Mouse (Mus musculus): Measurements from ENCODE around the gene Hps5.
"Not testable (repeated sequence)": the region's sequence is repeated elsewhere in the genome, so short reads cannot be mapped to it uniquely, and the experiment has no call there.

Hps5 gene

DNA sequence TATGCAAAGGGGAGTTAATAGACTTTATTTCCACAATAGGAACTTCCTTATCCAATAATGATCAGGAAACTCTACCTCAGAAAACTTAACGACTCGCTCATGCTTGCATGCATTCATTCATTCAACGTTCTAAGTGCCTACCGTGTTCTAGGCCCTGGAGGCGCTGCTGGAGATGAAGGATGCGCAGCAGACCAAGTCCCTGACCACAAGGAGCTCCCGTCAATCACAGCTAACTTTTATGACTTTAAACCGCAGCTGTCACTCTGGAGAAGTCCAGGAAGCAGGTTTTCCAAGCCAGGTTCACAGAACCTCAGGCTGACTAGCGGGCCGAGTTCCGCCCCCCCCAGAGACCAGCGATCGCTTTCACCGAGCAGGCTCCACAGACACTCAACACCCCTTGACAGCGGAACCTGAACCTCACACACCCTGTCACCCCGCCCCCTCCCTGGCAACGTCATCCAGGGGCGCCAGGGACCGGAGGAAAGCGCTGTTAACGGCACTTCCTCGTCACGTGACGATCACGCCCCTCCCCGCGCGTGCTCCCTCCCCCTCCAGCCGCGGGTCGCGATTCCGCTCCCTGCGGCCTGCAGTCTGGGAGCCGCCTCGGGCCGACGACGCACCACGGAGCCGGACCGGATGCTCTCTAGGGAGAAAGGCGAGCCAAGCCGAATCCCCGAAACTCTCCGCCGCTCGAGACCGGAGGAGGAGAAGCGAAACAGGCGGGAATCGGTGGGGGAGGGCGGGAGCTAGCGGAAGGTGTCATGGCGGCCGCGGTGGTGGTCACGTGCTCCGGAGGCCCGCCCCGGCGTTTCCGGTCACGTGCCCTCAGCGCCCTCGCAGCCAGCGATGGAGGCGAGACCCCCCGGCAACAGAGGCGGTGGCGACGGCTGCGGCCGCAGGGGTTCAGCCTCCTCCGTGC lies at the start of gene Hps5, which contains the start of gene Gtf2h1:
Gene Hps5, minus strand, starts transcription at position 778 of the 919 bp plus-strand sequence.
Gene Gtf2h1, plus strand, starts transcription at position 817 of the 919 bp plus-strand sequence.
- peak; percentile 98 to 99 for DNase-seq

DNA sequence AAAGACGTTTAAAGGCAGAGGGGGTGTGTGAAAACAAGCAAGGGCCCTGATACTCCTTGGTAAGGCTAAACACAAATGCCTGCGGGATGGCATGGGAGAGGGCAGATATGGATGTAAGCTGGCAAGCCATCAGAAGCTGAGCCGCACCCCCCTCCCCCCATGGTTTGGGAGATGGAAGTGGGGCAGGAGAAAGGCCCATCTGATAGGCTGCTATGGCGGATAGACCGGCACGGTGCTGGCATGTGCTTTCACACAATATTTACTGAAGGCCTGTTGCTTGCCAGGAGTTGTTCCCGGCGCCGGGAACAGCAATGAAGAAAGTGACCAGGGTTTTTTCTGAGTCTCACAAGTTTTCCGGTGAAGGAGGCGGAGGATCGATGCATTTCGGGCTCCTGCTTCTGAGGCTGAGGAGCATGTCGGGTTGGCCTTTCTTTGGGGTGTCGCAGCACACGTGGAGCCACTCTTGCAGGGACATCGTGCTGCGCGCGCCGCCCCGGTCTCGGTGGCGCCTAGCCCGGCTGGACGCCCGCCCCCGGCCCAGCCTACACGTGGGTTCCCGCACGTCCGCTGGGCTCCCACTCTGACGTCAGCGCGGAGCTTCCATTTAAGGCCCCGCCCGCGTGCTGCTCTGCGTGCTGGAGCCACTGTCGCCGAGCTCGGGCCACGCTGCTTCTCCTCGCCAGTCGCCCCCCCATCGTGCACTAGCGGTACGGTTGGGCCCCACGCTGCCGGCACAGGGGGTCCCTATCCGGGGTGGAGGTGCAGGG lies 49.5 kb upstream of the Hps5 start:
- peak; percentile 92 to 94 for DNase-seq

DNA sequence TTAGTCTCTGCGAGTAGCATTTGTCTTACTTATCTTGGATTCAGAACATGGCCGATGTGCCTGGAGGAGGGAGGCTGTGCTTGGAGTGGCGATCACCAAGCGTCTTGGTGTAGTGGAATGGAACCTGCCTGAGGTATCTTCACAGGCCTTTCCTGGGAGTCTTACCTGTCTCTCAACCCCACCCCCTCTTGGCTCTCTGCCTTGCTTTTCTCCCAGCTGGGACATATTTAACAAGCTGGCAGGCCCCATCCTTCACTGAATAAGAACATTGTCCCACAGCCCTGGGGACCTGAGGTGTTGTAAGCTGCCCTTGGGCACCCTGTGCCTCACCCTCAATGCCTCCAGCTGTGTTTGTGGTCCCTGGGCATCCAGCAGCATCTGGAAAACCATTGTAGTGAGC lies 47.7 kb upstream of the Hps5 start:
- no peak for DNase-seq

DNA sequence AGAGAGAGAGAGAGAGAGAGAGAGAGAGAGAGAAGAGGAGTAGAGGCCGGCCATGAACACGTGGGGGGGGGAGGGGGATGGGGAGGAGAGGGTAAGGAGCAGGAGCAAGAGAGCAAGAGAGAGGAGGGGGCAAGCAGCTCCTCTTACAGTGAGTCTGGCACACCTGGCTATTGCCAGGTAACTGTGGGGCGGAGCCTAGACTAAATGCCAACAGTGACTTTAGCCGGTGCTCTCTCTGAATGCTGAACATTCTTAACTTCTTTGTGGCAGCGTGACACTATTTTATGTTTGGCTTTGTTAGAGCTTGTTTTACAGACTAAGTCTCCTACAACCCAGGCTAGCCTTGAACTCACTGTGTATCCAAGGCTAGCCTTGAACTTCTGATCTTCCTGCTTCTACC lies 46.4 kb upstream of the Hps5 start:
- DNase-seq = peak; percentile 52 to 70

DNA sequence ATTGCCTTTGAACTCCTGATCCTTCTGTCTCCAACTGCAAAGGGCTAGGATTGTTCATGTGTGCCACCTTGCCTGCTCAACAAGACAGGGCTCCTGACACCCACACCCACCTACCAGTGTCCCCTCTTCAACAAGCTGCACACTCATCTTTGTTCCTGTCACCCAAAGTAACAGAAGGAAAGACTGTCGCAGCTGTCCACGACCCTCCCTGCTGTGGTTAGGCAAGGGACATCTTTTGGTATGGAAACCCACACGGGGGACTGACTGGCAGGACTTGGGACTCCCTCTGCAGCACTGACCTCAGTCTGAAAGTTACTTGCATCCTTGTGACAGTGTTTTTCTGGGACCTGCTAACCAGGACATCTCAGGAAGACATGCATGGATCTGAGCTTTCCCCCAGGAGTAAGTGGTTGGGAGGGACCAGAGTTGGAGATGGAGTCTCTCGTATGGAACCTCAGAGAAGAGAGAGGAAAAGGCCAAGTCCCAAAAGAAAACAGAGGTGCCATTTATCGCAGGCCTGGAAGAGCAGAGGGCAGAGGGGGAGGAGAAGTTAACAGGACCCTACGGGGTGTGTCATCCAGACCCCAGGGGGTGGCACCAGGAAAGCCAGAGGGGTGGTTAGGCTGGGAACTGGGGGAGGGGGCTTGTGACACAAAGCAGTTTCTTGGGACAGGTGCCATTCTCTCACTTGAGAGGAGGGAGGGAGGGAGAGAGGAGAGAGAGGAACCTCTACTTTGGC lies 45.1 kb upstream of the Hps5 start, which contains the start of gene Ldha:
Gene Ldha, plus strand, starts transcription at position 689 of the 739 bp plus-strand sequence.
- no peak for DNase-seq

DNA sequence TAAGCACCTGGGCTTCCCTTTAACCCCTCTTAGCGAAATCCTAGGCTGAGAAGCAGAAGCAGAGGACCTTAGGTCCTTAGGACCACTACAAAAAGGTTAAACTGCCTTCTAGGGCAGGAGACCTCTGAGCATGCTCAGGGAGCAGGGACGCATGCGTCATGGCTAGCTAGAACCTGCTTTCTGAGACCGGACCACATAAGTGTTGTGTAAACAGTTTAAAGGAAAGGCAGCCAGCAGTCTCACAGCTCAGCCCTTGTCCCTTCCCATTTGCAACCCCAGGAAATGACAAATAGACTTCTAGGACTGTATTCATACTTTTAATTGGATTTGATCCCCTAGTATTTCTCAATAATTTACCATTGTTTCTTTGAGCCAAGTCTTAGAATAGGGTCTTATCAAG lies 44.5 kb upstream of the Hps5 start:
- peak; percentile 82 to 90 for DNase-seq

DNA sequence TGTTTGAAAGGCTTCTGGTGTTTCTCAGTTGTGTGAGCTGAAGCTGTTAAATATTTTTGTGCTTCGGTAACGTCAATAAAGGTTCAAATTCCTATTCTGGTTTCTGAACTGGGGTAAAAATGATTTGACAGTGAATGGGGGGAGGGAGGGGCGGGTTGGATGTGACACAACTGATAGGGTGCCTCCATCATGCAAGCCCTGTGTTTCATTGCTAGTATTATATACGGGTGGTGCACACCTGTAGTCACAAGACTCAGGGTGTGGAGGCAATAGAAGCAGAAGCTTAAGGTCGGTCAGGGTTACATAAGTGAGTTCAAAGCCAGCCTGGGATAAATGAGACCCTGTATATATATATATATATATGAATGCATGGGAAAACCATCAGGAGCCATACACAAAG lies 44.0 kb upstream of the Hps5 start:
- DNase-seq = no peak

DNA sequence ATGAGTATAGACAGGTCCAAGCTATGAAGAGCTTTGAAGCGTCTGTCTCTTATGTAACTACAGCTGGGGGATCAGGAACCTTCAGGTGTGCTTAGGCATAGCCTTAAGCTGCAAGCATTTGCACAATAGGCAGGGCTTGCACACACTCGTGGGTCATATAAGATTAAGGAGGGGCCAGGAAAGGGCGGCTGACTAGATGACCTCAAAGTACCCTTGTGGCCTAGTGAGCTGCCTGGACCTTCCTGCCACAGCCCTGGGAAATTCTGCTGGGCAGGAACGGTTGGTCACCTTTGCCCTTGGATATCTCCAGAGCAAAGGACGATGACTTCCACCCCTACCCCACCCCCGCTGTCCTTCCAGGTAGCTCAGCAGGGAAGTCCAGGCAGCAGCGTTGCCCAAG lies 43.6 kb upstream of the Hps5 start:
- peak; percentile 68 to 80 for DNase-seq

DNA sequence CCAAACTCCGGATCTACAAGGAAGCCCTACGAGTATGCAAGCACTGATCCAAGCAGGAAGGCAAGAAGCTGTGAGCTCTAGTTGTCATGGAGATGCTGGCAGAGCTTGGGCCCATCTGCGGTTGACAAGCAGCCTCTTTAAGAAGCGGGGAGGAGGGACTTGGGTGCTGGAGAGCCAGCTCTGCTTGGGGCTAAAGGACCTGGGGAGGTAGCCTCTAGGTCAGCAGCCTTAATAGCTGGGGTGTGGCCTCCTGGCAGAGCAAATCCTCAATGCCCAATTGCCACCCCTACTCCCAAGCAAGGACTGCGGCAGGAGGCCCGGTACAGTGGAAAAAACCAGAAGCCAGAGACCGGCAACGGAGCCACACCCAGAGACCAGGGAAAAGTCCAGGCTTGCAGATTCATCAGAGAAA lies 43.0 kb upstream of the Hps5 start:
- peak; percentile 93 to 95 for DNase-seq

DNA sequence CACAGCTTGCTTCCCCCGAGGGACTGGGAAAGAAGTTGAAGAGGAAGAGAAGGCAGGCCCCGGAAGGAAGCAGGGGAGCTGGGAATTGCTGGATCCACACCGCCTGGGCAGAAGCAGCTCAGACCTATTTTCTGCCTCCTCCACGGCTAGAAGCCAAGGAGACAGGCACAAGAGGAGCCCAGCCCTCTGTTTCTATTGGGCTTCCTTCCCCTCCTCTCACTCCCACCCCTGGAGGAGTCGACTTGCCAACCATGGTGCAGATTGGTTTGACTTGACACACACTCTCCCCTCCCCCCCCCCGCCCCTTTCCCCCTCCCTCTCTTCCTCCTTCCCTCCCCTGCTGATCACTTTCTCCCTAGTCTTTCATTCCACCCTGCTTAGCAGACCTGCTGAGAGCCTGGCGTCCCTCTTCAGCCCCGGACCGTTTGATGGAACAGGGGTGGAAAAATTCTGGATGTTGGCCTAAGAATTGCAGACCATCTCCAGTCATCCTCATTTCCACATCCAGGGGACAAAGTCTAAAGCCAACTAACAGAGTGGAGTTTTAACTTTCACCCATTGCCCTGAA lies 42.3 kb upstream of the Hps5 start:
- DNase-seq = peak; percentile 50 to 66

DNA sequence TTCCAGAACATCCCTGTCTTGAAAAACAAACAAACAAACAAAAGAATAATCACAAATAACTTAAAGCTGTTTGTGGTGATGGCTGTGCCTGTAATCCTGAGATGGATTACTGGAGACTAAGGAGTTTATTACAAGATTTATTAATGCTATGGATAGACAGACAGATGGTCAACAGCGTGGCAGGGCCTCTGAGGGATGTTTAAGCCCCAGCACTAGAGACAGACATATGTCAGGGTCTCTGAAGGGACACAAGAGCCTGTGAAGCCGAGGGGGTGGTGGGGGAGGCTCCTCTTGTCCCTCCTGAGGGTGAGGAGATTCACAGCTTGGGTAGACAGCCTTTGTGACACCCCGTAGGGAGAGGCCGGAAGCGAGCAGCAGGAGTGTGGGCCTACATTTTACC lies 41.2 kb upstream of the Hps5 start:
- DNase-seq = no peak

DNA sequence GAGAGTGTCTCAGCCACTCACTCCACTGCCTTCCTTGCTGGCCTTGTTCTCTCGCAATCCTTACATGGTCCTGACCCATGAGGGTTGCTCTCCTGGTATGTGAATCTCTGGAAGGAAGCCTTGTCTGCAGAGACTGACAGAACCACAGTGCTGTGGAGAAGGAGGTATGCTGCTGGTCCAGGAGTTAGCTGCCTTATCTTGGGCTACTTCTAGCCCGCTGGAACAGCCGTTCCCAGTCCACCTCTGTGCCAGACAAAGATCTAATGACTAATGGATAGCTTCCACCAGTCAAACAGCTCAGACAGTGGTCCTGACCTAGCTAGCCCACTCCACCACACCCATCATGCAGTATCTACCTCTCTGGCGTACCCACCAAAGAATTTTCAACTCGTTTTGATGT lies 40.5 kb upstream of the Hps5 start:
- DNase-seq = no peak

DNA sequence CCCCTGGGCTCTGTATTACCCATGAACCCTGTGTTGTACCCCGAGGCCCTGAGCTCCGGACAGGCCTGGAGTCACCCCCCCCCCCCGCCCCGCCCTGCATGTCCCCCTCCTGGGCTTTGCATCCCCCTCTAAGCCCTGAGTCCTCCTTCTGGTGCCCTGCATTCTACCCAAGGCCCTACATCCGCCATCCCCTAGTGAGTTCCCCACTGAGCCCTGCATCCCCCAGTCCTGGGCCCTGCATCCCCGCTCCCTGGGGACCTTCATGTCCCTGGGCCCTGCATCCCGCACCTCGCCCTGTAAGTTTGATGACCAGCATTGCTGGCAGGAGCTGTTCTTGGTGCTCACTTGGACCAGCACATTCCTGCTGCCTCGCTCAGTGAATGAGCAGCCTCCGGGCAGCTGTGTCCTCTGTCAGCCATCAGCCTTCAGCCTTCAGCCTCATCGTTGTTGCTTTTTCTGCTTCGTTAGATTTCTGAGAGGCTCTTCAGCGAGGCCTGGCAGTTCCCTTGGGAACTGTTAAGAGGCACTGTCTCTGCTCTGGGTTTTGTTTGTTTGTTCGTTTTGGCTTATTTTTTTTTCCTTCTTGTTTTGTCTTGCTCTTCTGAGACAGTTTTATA lies 39.2 kb upstream of the Hps5 start:
- DNase-seq = no peak

DNA sequence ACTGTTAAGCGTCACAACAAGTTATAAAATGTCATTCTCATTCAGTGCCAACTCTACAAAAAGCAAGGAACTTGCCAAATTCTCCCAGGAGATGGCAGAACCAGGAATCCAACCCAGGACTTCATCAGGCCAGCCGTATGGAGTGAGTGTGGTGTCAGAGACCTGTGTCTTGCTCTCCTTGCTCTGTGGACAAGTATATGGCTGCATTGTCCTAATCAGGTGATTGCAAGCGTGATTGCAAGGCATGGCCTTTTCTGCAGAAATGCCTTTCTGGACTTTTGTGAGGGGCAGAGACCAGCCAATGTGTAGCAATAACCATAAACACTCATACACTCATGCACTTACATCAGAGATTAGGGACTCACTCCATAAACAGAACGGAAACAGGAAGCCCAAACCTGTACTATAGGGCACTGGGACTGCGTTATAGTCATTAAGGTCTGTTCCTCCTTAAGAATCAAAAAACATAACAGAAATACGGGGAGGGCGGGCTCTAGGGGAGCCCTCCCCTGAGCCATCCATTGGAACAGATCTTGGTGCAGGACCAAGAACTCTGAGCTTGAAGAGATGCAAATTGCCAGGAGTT lies 37.9 kb upstream of the Hps5 start:
- DNase-seq = no peak

DNA sequence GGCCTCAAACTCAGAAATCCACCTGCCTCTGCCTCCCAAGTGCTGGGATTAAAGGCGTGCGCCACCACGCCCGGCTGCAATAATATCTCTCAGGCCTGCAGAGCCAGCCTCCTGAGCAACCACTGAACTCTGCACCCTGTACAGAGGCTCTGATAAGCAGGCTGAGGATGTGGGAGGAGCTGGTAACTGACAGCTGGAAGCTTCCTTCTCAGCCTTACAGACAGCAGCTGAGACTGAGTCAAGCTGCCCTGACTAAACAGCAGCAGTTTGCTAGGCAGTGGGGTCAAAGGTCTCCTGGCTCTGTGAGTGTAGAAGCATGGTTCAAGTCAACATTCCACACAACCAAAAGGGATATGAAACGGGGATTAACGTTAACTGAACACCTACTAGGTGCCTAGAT lies 37.4 kb upstream of the Hps5 start:
- DNase-seq = peak; percentile 58 to 73

DNA sequence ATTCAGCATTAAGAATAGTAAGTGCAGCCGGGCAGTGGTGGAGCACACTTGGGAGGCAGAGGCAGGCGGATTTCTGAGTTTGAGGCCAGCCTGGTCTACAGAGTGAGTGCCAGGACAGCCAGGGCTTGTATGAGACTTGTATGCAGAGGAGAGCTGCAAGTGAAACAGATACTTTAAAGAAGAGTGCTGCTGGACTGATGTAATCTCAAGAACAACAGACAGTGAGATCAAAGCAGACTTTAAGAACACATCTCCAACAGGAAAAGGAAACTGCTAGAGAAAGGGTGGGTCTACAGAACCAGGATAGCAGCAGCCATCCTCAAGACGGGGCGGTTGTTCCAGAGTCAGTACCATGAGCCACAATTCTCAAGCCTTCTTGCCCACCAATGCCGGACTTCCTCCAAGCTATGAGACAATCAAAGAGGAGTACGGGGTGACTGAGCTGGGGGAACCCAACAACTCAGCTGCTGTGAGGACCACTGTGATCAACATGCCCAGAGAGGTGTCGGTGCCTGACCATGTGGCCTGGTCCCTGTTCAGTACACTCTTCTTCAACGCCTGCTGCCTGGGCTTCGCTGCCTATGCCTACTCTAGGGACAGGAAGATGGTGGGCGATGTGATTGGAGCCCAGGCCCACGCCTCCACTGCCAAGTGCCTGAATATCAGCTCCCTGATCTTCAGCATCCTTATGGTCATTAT lies 36.4 kb upstream of the Hps5 start:
- DNase-seq = not testable (repeated sequence)

DNA sequence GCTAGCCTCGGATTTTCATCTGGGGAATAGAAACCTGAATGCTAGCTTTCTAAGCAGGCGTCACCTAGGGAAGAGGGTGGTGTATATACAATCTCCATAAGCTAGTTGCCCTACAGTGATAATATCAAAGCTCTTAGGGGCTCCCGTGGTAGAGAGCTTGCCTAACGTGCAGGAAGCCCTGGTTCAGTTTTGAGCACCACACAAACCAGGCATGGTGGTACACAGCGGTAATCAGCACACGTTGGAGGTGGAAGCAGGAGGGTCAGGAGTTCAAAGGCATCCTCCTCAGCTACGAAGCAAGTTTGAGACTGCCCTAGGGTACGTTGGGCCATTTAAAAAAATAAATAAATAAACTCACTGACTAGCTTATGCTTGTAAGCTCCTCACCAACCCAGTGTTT lies 35.8 kb upstream of the Hps5 start:
- DNase-seq = no peak

DNA sequence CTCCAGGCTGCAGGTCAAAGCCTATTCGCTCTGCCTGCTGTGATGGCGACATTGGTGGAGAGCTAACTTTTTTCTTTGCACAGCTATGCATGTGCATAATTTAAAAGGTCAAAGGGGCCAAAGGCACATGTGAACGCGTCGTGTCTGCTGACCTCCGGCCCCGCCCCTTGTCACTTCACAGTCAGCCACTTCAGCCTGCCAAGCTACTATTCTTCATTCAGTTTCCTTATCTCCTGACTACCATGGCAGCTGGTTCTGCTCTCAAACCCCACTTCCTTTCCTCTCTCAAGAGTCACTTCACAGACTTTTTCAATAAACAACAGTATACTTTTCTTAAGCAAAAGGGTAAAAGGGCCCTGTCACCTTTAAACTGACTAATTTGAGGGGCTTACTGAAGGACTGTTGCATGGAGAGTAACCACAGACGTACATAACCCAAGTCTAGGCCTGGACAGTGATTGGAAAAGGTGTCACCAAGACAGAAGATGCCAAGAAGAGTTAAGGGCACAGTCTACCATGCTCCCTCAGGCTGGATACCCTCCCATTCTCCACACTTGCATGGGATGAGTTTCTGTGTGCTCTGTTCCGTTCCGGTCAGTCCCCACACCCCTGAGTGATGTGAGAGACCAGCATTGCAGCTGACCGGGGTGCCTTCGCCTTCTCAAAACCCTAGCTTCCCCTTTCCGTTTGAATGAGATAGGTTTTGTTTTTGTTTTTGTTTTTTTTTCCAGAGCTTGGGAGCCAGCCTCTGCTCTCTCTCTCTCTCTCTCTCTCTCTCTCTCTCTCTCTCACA lies 35.1 kb upstream of the Hps5 start:
- peak; percentile 71 to 79 for DNase-seq

DNA sequence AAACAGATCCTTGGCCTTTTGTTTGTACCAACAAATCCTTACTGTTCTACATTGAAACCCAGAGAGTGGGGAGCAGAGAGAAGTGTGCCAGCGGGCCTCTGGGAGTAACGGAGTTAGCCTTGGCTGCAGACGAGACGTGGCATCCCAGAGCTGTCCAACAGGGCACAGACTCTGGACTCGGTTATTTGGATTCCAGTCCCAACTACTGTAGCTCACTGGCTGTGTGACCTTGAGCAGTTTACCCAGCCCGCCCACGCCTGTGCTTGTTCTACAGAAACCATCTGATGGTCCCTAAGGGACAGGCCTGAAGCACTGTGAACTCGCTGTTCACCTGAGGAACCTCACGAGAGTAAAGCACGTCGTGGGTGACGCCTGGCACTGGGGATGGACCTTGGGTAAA lies 34.0 kb upstream of the Hps5 start:
- DNase-seq = no peak

DNA sequence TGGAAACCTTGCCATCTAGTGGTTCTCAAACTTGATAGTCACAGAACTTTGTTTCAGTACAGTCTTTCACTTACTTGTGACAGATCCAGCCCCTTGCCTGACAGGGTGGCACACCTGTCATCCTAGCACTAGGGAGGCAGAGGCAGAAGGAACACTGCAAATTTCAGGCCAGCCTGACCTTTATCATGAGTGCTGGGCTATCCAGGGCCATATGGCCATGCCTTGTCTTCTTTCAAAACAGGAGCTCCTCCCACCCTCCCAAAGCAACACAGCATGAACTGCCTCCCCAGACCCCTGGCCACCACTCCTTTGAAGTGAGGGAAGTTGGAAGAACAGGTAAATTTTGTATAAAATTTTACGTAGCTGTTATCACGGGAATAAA lies 31.9 kb upstream of the Hps5 start:
- no peak for DNase-seq
